Mouse (Mus musculus): ENCODE measurements around the gene H3f3a. TPM values are rescaled to one million over a fixed set of nuclear protein-coding genes. Genes with fewer than 3 reads are reported as not detected.

H3f3a gene
- polyA plus RNA-seq, 1 experiment from 2014 or later: 2,156 TPM

GRCm38 (mm10) chr1:180775317-180775716, 38.4 kb downstream of the H3f3a start:
- Histone ChIP-seq H3K27me3 (replicated peaks; ENCODE audit: control insufficient read depth, insufficient read depth, low read length) (no peaks in the 10 kb centered on the region), H3K4me1 (ENCODE audit: control insufficient read depth, insufficient read depth, low read length) (peaks cover 10% of the 10 kb centered on the region; the same call in 1 of the 2 replicates), H3K9me3 (ENCODE audit: control insufficient read depth, low read length) (peaks cover 8% of the 10 kb centered on the region; the same call in 1 of the 2 replicates), H3K4me3 (ENCODE audit: low read depth, low read length) (no peak overlapping the region), H3K9ac (ENCODE audit: low read depth, low read length) (no peak overlapping the region), H3K4me2 (ENCODE audit: low read depth, low read length) (no peak overlapping the region), H3K27ac (replicated peaks; ENCODE audit: low read depth, low read length) (no peak overlapping the region), H3K36me3 (ENCODE audit: control insufficient read depth, insufficient read depth, low read length) (no peaks in the 10 kb centered on the region)
- 82% methylated on average over 9 of the region's 10 CpGs for WGBS
- DNase-seq (ENCODE audit: low spot score) (no peak), ATAC-seq (ENCODE audit: low read depth) (no peak)

GRCm38 (mm10) chr1:180774664-180775063, 39.1 kb downstream of the H3f3a start:
- DNase-seq (ENCODE audit: low spot score) (no peak), ATAC-seq (ENCODE audit: low read depth) (no peak)
- no peaks in the 10 kb centered on the region for H3K36me3 ChIP-seq (ENCODE audit: control insufficient read depth, insufficient read depth, low read length)
- no peak overlapping the region for H3K4me3 ChIP-seq (ENCODE audit: low read depth, low read length)
- H3K9ac ChIP-seq (ENCODE audit: low read depth, low read length): no peak overlapping the region
- WGBS: 54% methylated on average over 3 of the region's 3 CpGs
- H3K27me3 ChIP-seq (replicated peaks; ENCODE audit: control insufficient read depth, insufficient read depth, low read length): no peaks in the 10 kb centered on the region
- H3K27ac ChIP-seq (replicated peaks; ENCODE audit: low read depth, low read length): no peak overlapping the region
- H3K4me2 ChIP-seq (ENCODE audit: low read depth, low read length): no peak overlapping the region
- H3K4me1 ChIP-seq (ENCODE audit: control insufficient read depth, insufficient read depth, low read length): peaks cover 10% of the 10 kb centered on the region; the same call in 1 of the 2 replicates
- H3K9me3 ChIP-seq (ENCODE audit: control insufficient read depth, low read length): peaks cover 8% of the 10 kb centered on the region; the same call in 1 of the 2 replicates

- Histone ChIP-seq H3K27ac (replicated peaks; ENCODE audit: low read depth, low read length) (no peak overlapping the region), H3K4me2 (ENCODE audit: low read depth, low read length) (no peak overlapping the region), H3K4me1 (ENCODE audit: control insufficient read depth, insufficient read depth, low read length) (peaks cover 22% of the 10 kb centered on the region), H3K9ac (ENCODE audit: low read depth, low read length) (no peak overlapping the region), H3K36me3 (ENCODE audit: control insufficient read depth, insufficient read depth, low read length) (no peaks in the 10 kb centered on the region), H3K27me3 (replicated peaks; ENCODE audit: control insufficient read depth, insufficient read depth, low read length) (no peaks in the 10 kb centered on the region), H3K4me3 (ENCODE audit: low read depth, low read length) (no peak overlapping the region), H3K9me3 (ENCODE audit: control insufficient read depth, low read length) (peaks cover 8% of the 10 kb centered on the region; the same call in 1 of the 2 replicates)
- no peak for ATAC-seq (ENCODE audit: low read depth)
- no peak for DNase-seq (ENCODE audit: low spot score)
- WGBS: 88% methylated on average over 3 of the region's 3 CpGs
Observed at GRCm38 (mm10) chr1:180772291-180772690, 41.5 kb downstream of the H3f3a start.

GRCm38 (mm10) chr1:180771722-180772121, 42.0 kb downstream of the H3f3a start:
- H3K27me3 ChIP-seq (replicated peaks; ENCODE audit: control insufficient read depth, insufficient read depth, low read length): no peaks in the 10 kb centered on the region
- H3K27ac ChIP-seq (replicated peaks; ENCODE audit: low read depth, low read length): no peak overlapping the region
- WGBS: 68% methylated on average over 4 of the region's 4 CpGs
- peaks cover 22% of the 10 kb centered on the region for H3K4me1 ChIP-seq (ENCODE audit: control insufficient read depth, insufficient read depth, low read length)
- H3K36me3 ChIP-seq (ENCODE audit: control insufficient read depth, insufficient read depth, low read length): no peaks in the 10 kb centered on the region
- H3K9me3 ChIP-seq (ENCODE audit: control insufficient read depth, low read length): peaks cover 8% of the 10 kb centered on the region; the same call in 1 of the 2 replicates
- H3K4me3 ChIP-seq (ENCODE audit: low read depth, low read length): no peak overlapping the region
- no peak overlapping the region for H3K4me2 ChIP-seq (ENCODE audit: low read depth, low read length)
- DNase-seq (ENCODE audit: low spot score) (no peak), ATAC-seq (ENCODE audit: low read depth) (no peak)
- no peak overlapping the region for H3K9ac ChIP-seq (ENCODE audit: low read depth, low read length)

- Histone ChIP-seq H3K4me1 (ENCODE audit: control insufficient read depth, insufficient read depth, low read length) (peaks cover 19% of the 10 kb centered on the region), H3K27ac (replicated peaks; ENCODE audit: low read depth, low read length) (no peak overlapping the region), H3K4me3 (ENCODE audit: low read depth, low read length) (no peak overlapping the region), H3K9me3 (ENCODE audit: control insufficient read depth, low read length) (peaks cover 8% of the 10 kb centered on the region; the same call in 1 of the 2 replicates), H3K36me3 (ENCODE audit: control insufficient read depth, insufficient read depth, low read length) (no peaks in the 10 kb centered on the region), H3K9ac (ENCODE audit: low read depth, low read length) (no peak overlapping the region), H3K4me2 (ENCODE audit: low read depth, low read length) (no peak overlapping the region), H3K27me3 (replicated peaks; ENCODE audit: control insufficient read depth, insufficient read depth, low read length) (no peaks in the 10 kb centered on the region)
- ATAC-seq (ENCODE audit: low read depth) (no peak), DNase-seq (ENCODE audit: low spot score) (no peak)
- 63% methylated on average over 5 of the region's 5 CpGs for WGBS
Observed at GRCm38 (mm10) chr1:180771306-180771705, 42.4 kb downstream of the H3f3a start.

- WGBS: 3% methylated on average over 36 of the region's 37 CpGs
- H3K36me3 ChIP-seq (ENCODE audit: control insufficient read depth, insufficient read depth, low read length): no peaks in the 10 kb centered on the region
Observed at GRCm38 (mm10) chr1:180768334-180769168, 45.2 kb downstream of the H3f3a start.

GRCm38 (mm10) chr1:180767541-180768333, 46.0 kb downstream of the H3f3a start:
- peak; percentile 23; the same call in 1 of the 2 replicates for ATAC-seq (ENCODE audit: low read depth)

More at GRCm38 (mm10) chr1:180768334-180769168, 45.2 kb downstream of the H3f3a start:
- Histone ChIP-seq H3K9ac (ENCODE audit: low read depth, low read length) (peak overlapping the region; percentile 70), H3K4me2 (ENCODE audit: low read depth, low read length) (peak overlapping the region; percentile 74), H3K27me3 (replicated peaks; ENCODE audit: control insufficient read depth, insufficient read depth, low read length) (no peaks in the 10 kb centered on the region), H3K4me1 (ENCODE audit: control insufficient read depth, insufficient read depth, low read length) (peaks cover 12% of the 10 kb centered on the region), H3K4me3 (ENCODE audit: low read depth, low read length) (peak overlapping the region; percentile 51), H3K9me3 (ENCODE audit: control insufficient read depth, low read length) (0 out of 2 replicates have a peak, but pooled peaks cover 4% of the 10 kb centered on the region), H3K27ac (replicated peaks; ENCODE audit: low read depth, low read length) (peak overlapping the region; percentile 19; the same call in 1 of the 2 replicates)
- DNase-seq (ENCODE audit: low spot score): peak; percentile 78
- peak; percentile 91 for ATAC-seq (ENCODE audit: low read depth)

GRCm38 (mm10) chr1:180766557-180766956, 47.2 kb downstream of the H3f3a start:
- H3K4me3 ChIP-seq (ENCODE audit: low read depth, low read length): no peak overlapping the region
- H3K36me3 ChIP-seq (ENCODE audit: control insufficient read depth, insufficient read depth, low read length): no peaks in the 10 kb centered on the region
- DNase-seq (ENCODE audit: low spot score): no peak
- peaks cover 12% of the 10 kb centered on the region for H3K4me1 ChIP-seq (ENCODE audit: control insufficient read depth, insufficient read depth, low read length)
- WGBS: 56% methylated on average over 5 of the region's 5 CpGs
- no peak overlapping the region for H3K27ac ChIP-seq (replicated peaks; ENCODE audit: low read depth, low read length)
- H3K9ac ChIP-seq (ENCODE audit: low read depth, low read length): no peak overlapping the region
- H3K27me3 ChIP-seq (replicated peaks; ENCODE audit: control insufficient read depth, insufficient read depth, low read length): no peaks in the 10 kb centered on the region; the same call in 1 of the 2 replicates
- no peak overlapping the region for H3K4me2 ChIP-seq (ENCODE audit: low read depth, low read length)
- no peaks in the 10 kb centered on the region for H3K9me3 ChIP-seq (ENCODE audit: control insufficient read depth, low read length)
- ATAC-seq (ENCODE audit: low read depth): no peak

More at GRCm38 (mm10) chr1:180767541-180768333, 46.0 kb downstream of the H3f3a start:
- no peaks in the 10 kb centered on the region for H3K36me3 ChIP-seq (ENCODE audit: control insufficient read depth, insufficient read depth, low read length)
- peaks cover 12% of the 10 kb centered on the region for H3K4me1 ChIP-seq (ENCODE audit: control insufficient read depth, insufficient read depth, low read length)
- H3K27me3 ChIP-seq (replicated peaks; ENCODE audit: control insufficient read depth, insufficient read depth, low read length): no peaks in the 10 kb centered on the region; the same call in 1 of the 2 replicates
- H3K4me2 ChIP-seq (ENCODE audit: low read depth, low read length): peak overlapping the region; percentile 74
- peak overlapping the region; percentile 51 for H3K4me3 ChIP-seq (ENCODE audit: low read depth, low read length)
- H3K9ac ChIP-seq (ENCODE audit: low read depth, low read length): peak overlapping the region; percentile 70
- H3K27ac ChIP-seq (replicated peaks; ENCODE audit: low read depth, low read length): peak overlapping the region; percentile 19; the same call in 1 of the 2 replicates
- WGBS: 19% methylated on average over 10 of the region's 10 CpGs
- DNase-seq (ENCODE audit: low spot score): no peak
- 0 out of 2 replicates have a peak, but pooled peaks cover 4% of the 10 kb centered on the region for H3K9me3 ChIP-seq (ENCODE audit: control insufficient read depth, low read length)

Measured in embryonic facial prominence, embryonic 14.5 days (tissue).